Mouse (Mus musculus): ENCODE data around the gene Adcy5. TPM values are rescaled to one million over a fixed set of nuclear protein-coding genes. Genes with fewer than 3 reads are reported as not detected.

The Adcy5 gene
- polyA plus RNA-seq, 1 experiment: 2.8 TPM

GRCm38 (mm10) chr16:35252967-35253366, 98.3 kb downstream of the Adcy5 start:
- no peak overlapping the region for H3K27ac ChIP-seq (ENCODE audit: control insufficient read depth, insufficient read depth, low read depth, low read length)
- H3K4me1 ChIP-seq (ENCODE audit: control insufficient read depth, insufficient read depth, low read length): no peaks in the 10 kb centered on the region
- H3K36me3 ChIP-seq (ENCODE audit: control insufficient read depth, insufficient read depth, low read length): no peaks in the 10 kb centered on the region
- no peak for TF ChIP-seq CTCF (IDR thresholded peaks at IDR 0.05; ENCODE audit: control insufficient read depth, insufficient read depth, insufficient replicate concordance, low read depth, low read length)
- no peak for TF ChIP-seq POLR2A (IDR thresholded peaks at IDR 0.05; ENCODE audit: control insufficient read depth, low read depth, low read length)
- no peak overlapping the region for H3K4me3 ChIP-seq (ENCODE audit: control insufficient read depth, low read depth, low read length)
- H3K27me3 ChIP-seq (ENCODE audit: control insufficient read depth, insufficient read depth, low read length): no peaks in the 10 kb centered on the region

DNA sequence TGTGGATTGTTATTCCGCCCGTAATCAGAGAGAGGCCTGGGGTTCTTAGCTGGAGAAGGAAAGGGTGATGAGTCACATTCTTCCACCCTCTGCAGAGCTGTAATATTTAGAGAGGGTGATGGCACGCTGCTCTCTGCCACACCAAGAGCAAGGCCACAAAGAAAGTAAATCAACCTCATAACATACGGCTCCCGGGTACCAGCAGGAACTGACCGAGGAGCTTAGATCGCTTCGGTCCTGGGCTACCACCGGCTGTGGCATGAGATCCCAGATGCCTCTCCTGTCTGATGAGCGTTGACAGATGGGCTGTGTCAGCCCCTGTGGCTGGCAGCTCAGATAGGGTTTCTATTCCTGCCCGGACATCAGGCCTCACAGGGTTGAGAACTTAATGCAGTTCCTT, 101.3 kb downstream of the Adcy5 start:
- H3K4me3 ChIP-seq (ENCODE audit: control insufficient read depth, low read depth, low read length): no peak overlapping the region
- no peaks in the 10 kb centered on the region for H3K27me3 ChIP-seq (ENCODE audit: control insufficient read depth, insufficient read depth, low read length)
- no peak overlapping the region for H3K27ac ChIP-seq (ENCODE audit: control insufficient read depth, insufficient read depth, low read depth, low read length)
- H3K4me1 ChIP-seq (ENCODE audit: control insufficient read depth, insufficient read depth, low read length): no peaks in the 10 kb centered on the region
- no peaks in the 10 kb centered on the region for H3K36me3 ChIP-seq (ENCODE audit: control insufficient read depth, insufficient read depth, low read length)
- TF ChIP-seq CTCF (IDR thresholded peaks at IDR 0.05; ENCODE audit: control insufficient read depth, insufficient read depth, insufficient replicate concordance, low read depth, low read length) (no peak), POLR2A (IDR thresholded peaks at IDR 0.05; ENCODE audit: control insufficient read depth, low read depth, low read length) (no peak)

- TF ChIP-seq POLR2A (IDR thresholded peaks at IDR 0.05; ENCODE audit: control insufficient read depth, low read depth, low read length): no peak
- peak; percentile 92; the same call in 1 of the 2 replicates for TF ChIP-seq CTCF (IDR thresholded peaks at IDR 0.05; ENCODE audit: control insufficient read depth, insufficient read depth, insufficient replicate concordance, low read depth, low read length)
- Histone ChIP-seq H3K27me3 (ENCODE audit: control insufficient read depth, insufficient read depth, low read length) (no peaks in the 10 kb centered on the region), H3K27ac (ENCODE audit: control insufficient read depth, insufficient read depth, low read depth, low read length) (no peak overlapping the region), H3K36me3 (ENCODE audit: control insufficient read depth, insufficient read depth, low read length) (no peaks in the 10 kb centered on the region), H3K4me1 (ENCODE audit: control insufficient read depth, insufficient read depth, low read length) (no peaks in the 10 kb centered on the region), H3K4me3 (ENCODE audit: control insufficient read depth, low read depth, low read length) (no peak overlapping the region)
These were observed 115.8 kb downstream of the Adcy5 start for GRCm38 (mm10) chr16:35270353-35270934.

GRCm38 (mm10) chr16:35270945-35271344, 116.3 kb downstream of the Adcy5 start:
- H3K27me3 ChIP-seq (ENCODE audit: control insufficient read depth, insufficient read depth, low read length): no peaks in the 10 kb centered on the region
- no peak overlapping the region for H3K27ac ChIP-seq (ENCODE audit: control insufficient read depth, insufficient read depth, low read depth, low read length)
- no peaks in the 10 kb centered on the region for H3K36me3 ChIP-seq (ENCODE audit: control insufficient read depth, insufficient read depth, low read length)
- H3K4me3 ChIP-seq (ENCODE audit: control insufficient read depth, low read depth, low read length): no peak overlapping the region
- TF ChIP-seq POLR2A (IDR thresholded peaks at IDR 0.05; ENCODE audit: control insufficient read depth, low read depth, low read length) (no peak), CTCF (IDR thresholded peaks at IDR 0.05; ENCODE audit: control insufficient read depth, insufficient read depth, insufficient replicate concordance, low read depth, low read length) (0 out of 2 replicates have a peak, but pooled peaks have one; percentile 2)
- no peaks in the 10 kb centered on the region for H3K4me1 ChIP-seq (ENCODE audit: control insufficient read depth, insufficient read depth, low read length)

DNA sequence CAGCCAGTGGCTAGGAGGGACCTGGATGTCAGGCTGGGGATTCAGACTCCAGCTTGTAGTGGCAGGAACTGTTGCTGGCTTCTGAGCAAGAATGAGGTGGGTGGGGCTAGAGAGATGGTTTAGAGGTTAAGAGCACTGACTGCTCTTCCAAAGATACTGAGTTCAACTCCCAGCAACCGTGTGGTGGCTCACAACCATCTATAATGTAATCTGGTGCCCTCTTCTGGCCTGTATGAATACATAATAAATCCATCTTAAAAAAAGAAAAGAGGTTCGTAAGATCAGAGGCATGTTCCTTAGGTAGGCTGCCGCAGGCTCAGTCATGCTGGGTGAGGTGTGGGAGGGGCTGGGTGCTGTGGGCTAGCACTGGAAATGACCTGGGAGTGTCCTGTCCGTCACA, 116.9 kb downstream of the Adcy5 start:
- TF ChIP-seq CTCF (IDR thresholded peaks at IDR 0.05; ENCODE audit: control insufficient read depth, insufficient read depth, insufficient replicate concordance, low read depth, low read length) (no peak), POLR2A (IDR thresholded peaks at IDR 0.05; ENCODE audit: control insufficient read depth, low read depth, low read length) (no peak)
- H3K27ac ChIP-seq (ENCODE audit: control insufficient read depth, insufficient read depth, low read depth, low read length): no peak overlapping the region
- H3K36me3 ChIP-seq (ENCODE audit: control insufficient read depth, insufficient read depth, low read length): no peaks in the 10 kb centered on the region

GRCm38 (mm10) chr16:35272417-35272816, 117.7 kb downstream of the Adcy5 start:
- no peak for TF ChIP-seq POLR2A (IDR thresholded peaks at IDR 0.05; ENCODE audit: control insufficient read depth, low read depth, low read length)
- TF ChIP-seq CTCF (IDR thresholded peaks at IDR 0.05; ENCODE audit: control insufficient read depth, insufficient read depth, insufficient replicate concordance, low read depth, low read length): no peak
- no peaks in the 10 kb centered on the region for H3K27me3 ChIP-seq (ENCODE audit: control insufficient read depth, insufficient read depth, low read length)
- H3K4me1 ChIP-seq (ENCODE audit: control insufficient read depth, insufficient read depth, low read length): no peaks in the 10 kb centered on the region
- H3K27ac ChIP-seq (ENCODE audit: control insufficient read depth, insufficient read depth, low read depth, low read length): no peak overlapping the region
- no peak overlapping the region for H3K4me3 ChIP-seq (ENCODE audit: control insufficient read depth, low read depth, low read length)
- no peaks in the 10 kb centered on the region for H3K36me3 ChIP-seq (ENCODE audit: control insufficient read depth, insufficient read depth, low read length)

More for the DNA sequence above, 116.9 kb downstream of the Adcy5 start:
- H3K4me3 ChIP-seq (ENCODE audit: control insufficient read depth, low read depth, low read length): no peak overlapping the region
- no peaks in the 10 kb centered on the region for H3K4me1 ChIP-seq (ENCODE audit: control insufficient read depth, insufficient read depth, low read length)
- H3K27me3 ChIP-seq (ENCODE audit: control insufficient read depth, insufficient read depth, low read length): no peaks in the 10 kb centered on the region

DNA sequence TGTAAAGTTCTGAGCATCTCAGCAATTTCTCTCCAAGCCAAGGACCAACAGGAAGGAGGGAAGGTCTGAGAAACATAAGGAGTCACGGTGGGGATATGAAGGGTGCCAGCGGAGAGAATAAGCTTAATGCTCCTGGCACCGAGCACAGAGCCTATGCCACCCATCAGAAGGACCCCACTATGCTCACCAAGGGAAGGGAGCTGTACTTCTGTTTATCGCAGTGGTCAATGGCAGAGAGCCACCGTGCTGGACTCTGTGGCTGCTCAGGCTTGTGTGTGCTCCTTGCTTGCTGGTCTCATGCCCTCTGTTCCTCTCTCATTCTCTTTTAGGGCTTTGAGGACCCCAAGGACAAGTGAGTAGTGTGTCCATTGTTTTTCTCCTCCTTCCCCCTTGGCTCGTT, 123.5 kb downstream of the Adcy5 start:
- Histone ChIP-seq H3K27me3 (ENCODE audit: control insufficient read depth, insufficient read depth, low read length) (no peaks in the 10 kb centered on the region), H3K27ac (ENCODE audit: control insufficient read depth, insufficient read depth, low read depth, low read length) (no peak overlapping the region), H3K4me1 (ENCODE audit: control insufficient read depth, insufficient read depth, low read length) (no peaks in the 10 kb centered on the region), H3K36me3 (ENCODE audit: control insufficient read depth, insufficient read depth, low read length) (no peaks in the 10 kb centered on the region), H3K4me3 (ENCODE audit: control insufficient read depth, low read depth, low read length) (no peak overlapping the region)
- TF ChIP-seq POLR2A (IDR thresholded peaks at IDR 0.05; ENCODE audit: control insufficient read depth, low read depth, low read length): no peak
- TF ChIP-seq CTCF (IDR thresholded peaks at IDR 0.05; ENCODE audit: control insufficient read depth, insufficient read depth, insufficient replicate concordance, low read depth, low read length): no peak
